9 mouse cellular contexts compared by ENCODE assay signal in the genomic region with DNA sequence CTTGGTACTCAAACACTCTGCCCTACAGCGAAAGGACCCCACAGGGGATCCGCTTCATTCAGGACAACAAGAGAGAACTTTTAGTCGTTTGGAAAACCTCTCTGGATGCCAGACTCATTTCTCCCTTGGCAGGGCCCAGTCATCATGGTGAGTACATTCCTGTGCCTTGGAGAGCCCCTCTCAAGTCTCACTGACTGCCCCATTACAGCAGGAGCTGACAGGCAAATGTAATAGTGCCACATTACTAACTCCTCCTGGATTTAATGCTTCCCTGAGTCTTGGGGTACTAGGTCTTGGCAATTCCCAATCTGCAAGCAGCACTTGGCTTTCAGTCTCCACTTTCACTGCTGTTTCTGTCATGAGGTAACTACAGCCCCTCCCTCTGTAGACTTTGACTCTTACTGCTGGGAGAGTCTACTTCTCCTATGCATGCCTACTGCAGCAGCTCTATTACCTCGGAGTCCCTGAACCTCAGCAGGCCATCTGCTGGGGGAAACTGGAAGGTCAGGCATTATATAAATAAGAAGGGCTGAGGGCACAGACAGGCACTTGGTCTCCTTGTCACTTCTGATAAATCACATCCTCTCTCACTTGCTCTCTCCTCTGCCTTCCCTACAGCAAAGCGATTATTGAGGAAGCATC.
DNase-seq lines count a peak whose midpoint lies in the region; ATAC-seq and TF ChIP-seq lines count a peak whose summit lies in the region.
"Had no signal": no experiment of that assay in that cellular context is flagged by ENCODE, and none has a peak within 500 bp of the region (broad histone marks: within the 10 kb centered on the region; RNA-seq: fewer than 3 reads in every experiment).

No protein-coding gene starts in this region.

- no peak overlapping the region for H3K9ac ChIP-seq in heart, postnatal 0 days (replicated peaks; ENCODE audit: low read depth, low read length)
- no peak overlapping the region for H3K9ac ChIP-seq in limb, embryonic 14.5 days (ENCODE audit: low read depth, low read length, severe bottlenecking)

- H3K36me3 ChIP-seq in heart, postnatal 0 days (replicated peaks; ENCODE audit: control insufficient read depth, insufficient read depth, low read length) = no peaks in the 10 kb centered on the region
- H3K36me3 ChIP-seq in embryonic facial prominence, embryonic 10.5 days (replicated peaks) = no peaks in the 10 kb centered on the region
- no peaks in the 10 kb centered on the region for H3K36me3 ChIP-seq in limb, embryonic 14.5 days (ENCODE audit: control insufficient read depth, insufficient read depth, low read length)

- no peak overlapping the region for H3K27ac ChIP-seq in heart, postnatal 0 days (ENCODE audit: low read depth)
- no peak overlapping the region for H3K27ac ChIP-seq in embryonic facial prominence, embryonic 10.5 days (replicated peaks)
- H3K27ac ChIP-seq in limb, embryonic 14.5 days (replicated peaks; ENCODE audit: low read depth, low read length) = no peak overlapping the region

- no peaks in the 10 kb centered on the region for H3K9me3 ChIP-seq in heart, postnatal 0 days (replicated peaks; ENCODE audit: control insufficient read depth, low read length)
- no peaks in the 10 kb centered on the region for H3K9me3 ChIP-seq in embryonic facial prominence, embryonic 10.5 days
- H3K9me3 ChIP-seq in limb, embryonic 14.5 days (ENCODE audit: control insufficient read depth, low read length) = no peaks in the 10 kb centered on the region

- no peak overlapping the region for H3K4me3 ChIP-seq in heart, postnatal 0 days (ENCODE audit: low read depth, low read length)
- no peak overlapping the region for H3K4me3 ChIP-seq in embryonic facial prominence, embryonic 10.5 days
- no peak overlapping the region for H3K4me3 ChIP-seq in limb, embryonic 14.5 days (replicated peaks; ENCODE audit: low read length)
- H3K4me3 ChIP-seq: megakaryocyte, embryonic 14.5 days had no signal

- H3K4me1 ChIP-seq in heart, postnatal 0 days (ENCODE audit: control insufficient read depth, insufficient read depth) = no peaks in the 10 kb centered on the region
- H3K4me1 ChIP-seq in embryonic facial prominence, embryonic 10.5 days = peaks cover 30% of the 10 kb centered on the region
- H3K4me1 ChIP-seq in limb, embryonic 14.5 days (ENCODE audit: control insufficient read depth, insufficient read depth, low read length) = 0 out of 2 replicates have a peak, but pooled peaks cover 3% of the 10 kb centered on the region
- H3K4me1 ChIP-seq: megakaryocyte, embryonic 14.5 days had no signal

- no peaks in the 10 kb centered on the region for H3K27me3 ChIP-seq in heart, postnatal 0 days (ENCODE audit: control insufficient read depth, insufficient read depth, low read length)
- no peaks in the 10 kb centered on the region for H3K27me3 ChIP-seq in embryonic facial prominence, embryonic 10.5 days (replicated peaks; ENCODE audit: low read depth, poor library complexity, severe bottlenecking)
- H3K27me3 ChIP-seq in limb, embryonic 14.5 days (ENCODE audit: control insufficient read depth, insufficient read depth, low read length) = no peaks in the 10 kb centered on the region
- H3K27me3 ChIP-seq: megakaryocyte, embryonic 14.5 days had no signal

- no peak for ATAC-seq in heart, postnatal 0 days (ENCODE audit: insufficient read depth, low read depth)
- peak; percentile 60; the same call in 1 of the 2 replicates for ATAC-seq in limb, embryonic 14.5 days (ENCODE audit: low FRiP score, low read depth)

- H3K4me2 ChIP-seq in heart, postnatal 0 days (ENCODE audit: low read depth, low read length) = no peak overlapping the region
- H3K4me2 ChIP-seq in limb, embryonic 14.5 days (replicated peaks; ENCODE audit: low read depth, low read length, severe bottlenecking) = no peak overlapping the region

- no peak for TF ChIP-seq POLR2A in limb, embryonic 14.5 days (IDR thresholded peaks at IDR 0.05; ENCODE audit: borderline replicate concordance, extremely low read depth, insufficient read depth, insufficient read length)

- TF ChIP-seq EP300 in heart, postnatal 0 days (IDR thresholded peaks at IDR 0.05; ENCODE audit: low read depth) = no peak

- 43% methylated on average over 5 of the region's 5 CpGs for WGBS in heart, postnatal 0 days
- 64% methylated on average over 5 of the region's 5 CpGs for WGBS in embryonic facial prominence, embryonic 10.5 days
- 42% methylated on average over 5 of the region's 5 CpGs for WGBS in limb, embryonic 14.5 days

- peak; percentile 56 for TF ChIP-seq CTCF in heart, postnatal 0 days (IDR thresholded peaks at IDR 0.05; ENCODE audit: low read depth)

- intact Hi-C loops in heart, postnatal 36 days (cut with DNase I) = no loop called here

- DNase-seq in heart, postnatal 0 days (ENCODE audit: low spot score) = peak; percentile 52
- no peak for DNase-seq in heart, adult 11 months
- DNase-seq in ES-CJ7 (ENCODE audit: low read depth, low spot score) = peak; percentile 27
- DNase-seq in embryonic facial prominence, embryonic 10.5 days (ENCODE audit: low spot score) = peak; percentile 34
- DNase-seq in limb, embryonic 14.5 days (ENCODE audit: low spot score) = peak; percentile 48
- DNase-seq in thymus, postnatal 14 days = no peak
- DNase-seq in ovary, postnatal 10 days (ENCODE audit: low spot score) = no peak
- no peak for DNase-seq in heart, postnatal 36 days

Comparison
In these comparisons a context has a peak if more than half of its experiments do, and no peak if none do; other contexts are left out.
1. DNase-seq: peak in heart, postnatal 0 days (single experiment), ES-CJ7 (single experiment), embryonic facial prominence, embryonic 10.5 days (single experiment) and limb, embryonic 14.5 days (single experiment); none in heart, adult 11 months (single experiment), thymus, postnatal 14 days (single experiment), ovary, postnatal 10 days (single experiment) and heart, postnatal 36 days (0 of 2).